ENCODE assay signal across 9 mouse cellular contexts in the genomic region with DNA sequence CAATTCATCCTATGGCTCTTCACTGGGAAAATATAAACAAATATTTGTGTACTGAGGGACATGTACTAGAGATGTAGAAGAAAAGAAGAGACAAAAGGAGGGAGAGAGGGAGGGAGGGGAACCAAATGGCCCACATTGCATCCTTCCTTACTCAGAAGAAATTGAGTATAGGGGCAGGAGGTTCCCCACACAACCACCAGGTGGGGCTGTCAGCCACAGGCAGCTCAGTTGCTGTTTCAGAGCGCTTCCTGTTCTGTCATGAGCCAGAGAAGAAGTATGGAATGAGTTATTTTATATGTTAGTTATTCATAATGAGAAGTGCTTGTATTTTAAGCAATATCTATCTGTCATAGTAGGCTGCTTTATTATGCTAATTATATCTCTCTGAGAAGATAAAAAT.
DNase-seq lines count a peak whose midpoint lies in the region; ATAC-seq and TF ChIP-seq lines count a peak whose summit lies in the region.
"Had no signal": no experiment of that assay in that cellular context is flagged by ENCODE, and none has a peak within 500 bp of the region (broad histone marks: within the 10 kb centered on the region; RNA-seq: fewer than 3 reads in every experiment).

No protein-coding gene starts in this region.

- H3K27me3 ChIP-seq in intestine, postnatal 0 days (replicated peaks; ENCODE audit: control insufficient read depth, insufficient read depth, low read length) = no peaks in the 10 kb centered on the region
- no peaks in the 10 kb centered on the region for H3K27me3 ChIP-seq in intestine, embryonic 16.5 days (replicated peaks; ENCODE audit: control insufficient read depth, insufficient read depth, low read length)
- no peaks in the 10 kb centered on the region for H3K27me3 ChIP-seq in forebrain, embryonic 13.5 days
- H3K27me3 ChIP-seq: embryonic facial prominence, embryonic 12.5 days had no signal

- no peak overlapping the region for H3K9ac ChIP-seq in intestine, postnatal 0 days (ENCODE audit: low read depth, low read length)
- H3K9ac ChIP-seq in intestine, embryonic 16.5 days (ENCODE audit: low read depth, low read length) = no peak overlapping the region
- no peak overlapping the region for H3K9ac ChIP-seq in forebrain, embryonic 13.5 days
- H3K9ac ChIP-seq: embryonic facial prominence, embryonic 12.5 days had no signal

- H3K27ac ChIP-seq in intestine, postnatal 0 days (ENCODE audit: low read depth, low read length) = no peak overlapping the region
- no peak overlapping the region for H3K27ac ChIP-seq in intestine, embryonic 16.5 days (ENCODE audit: low read length)
- H3K27ac ChIP-seq in forebrain, embryonic 13.5 days = no peak overlapping the region
- H3K27ac ChIP-seq: embryonic facial prominence, embryonic 12.5 days had no signal

- no peak overlapping the region for H3K4me2 ChIP-seq in intestine, postnatal 0 days (replicated peaks; ENCODE audit: low read depth)
- H3K4me2 ChIP-seq in intestine, embryonic 16.5 days (ENCODE audit: low read depth, low read length) = no peak overlapping the region
- no peak overlapping the region for H3K4me2 ChIP-seq in forebrain, embryonic 13.5 days
- H3K4me2 ChIP-seq: embryonic facial prominence, embryonic 12.5 days had no signal

- peak; percentile 79 for TF ChIP-seq CTCF in intestine, postnatal 0 days (IDR thresholded peaks at IDR 0.05; ENCODE audit: low read depth)

- no peak overlapping the region for H3K4me3 ChIP-seq in intestine, postnatal 0 days (ENCODE audit: low read depth, low read length)
- H3K4me3 ChIP-seq in intestine, embryonic 16.5 days (ENCODE audit: low read length) = no peak overlapping the region
- no peak overlapping the region for H3K4me3 ChIP-seq in forebrain, embryonic 13.5 days
- H3K4me3 ChIP-seq: embryonic facial prominence, embryonic 12.5 days had no signal

- no peaks in the 10 kb centered on the region for H3K9me3 ChIP-seq in intestine, postnatal 0 days (ENCODE audit: control insufficient read depth)
- 0 out of 2 replicates have a peak, but pooled peaks cover 2% of the 10 kb centered on the region for H3K9me3 ChIP-seq in intestine, embryonic 16.5 days (ENCODE audit: control insufficient read depth, low read length)
- H3K9me3 ChIP-seq in forebrain, embryonic 13.5 days (replicated peaks) = no peaks in the 10 kb centered on the region
- H3K9me3 ChIP-seq: embryonic facial prominence, embryonic 12.5 days had no signal

- 91% methylated on average over 1 of the region's 1 CpGs for WGBS in intestine, postnatal 0 days
- WGBS in intestine, embryonic 16.5 days = 83% methylated on average over 1 of the region's 1 CpGs
- WGBS in forebrain, embryonic 13.5 days = 96% methylated on average over 1 of the region's 1 CpGs

- DNase-seq in CD8-positive naive resting alpha-beta T cell, adult 2 months (ENCODE audit: low read depth in 2 of 2, low spot score in 2 of 2) = peak; percentile 24 to 47
- DNase-seq in ZHBTc4 (ENCODE audit: low read depth, low spot score) = peak; percentile 59
- DNase-seq in layer of hippocampus, adult 9-10 months (ENCODE audit: low spot score) = no peak

- H3K36me3 ChIP-seq in intestine, postnatal 0 days (ENCODE audit: control insufficient read depth, insufficient read depth) = no peaks in the 10 kb centered on the region
- no peaks in the 10 kb centered on the region for H3K36me3 ChIP-seq in intestine, embryonic 16.5 days (ENCODE audit: control insufficient read depth, insufficient read depth, low read length)
- H3K36me3 ChIP-seq in forebrain, embryonic 13.5 days (ENCODE audit: poor library complexity, severe bottlenecking) = no peaks in the 10 kb centered on the region
- H3K36me3 ChIP-seq: embryonic facial prominence, embryonic 12.5 days had no signal

- ATAC-seq in intestine, postnatal 0 days = no peak
- ATAC-seq in intestine, embryonic 16.5 days = no peak
- ATAC-seq in monocyte, adult 5-6 weeks (replicated peaks; ENCODE audit: insufficient number of reproducible peaks, low FRiP score, low TSS enrichment, poor library complexity, severe bottlenecking) = peak; percentile 84
- ATAC-seq in megakaryocyte-erythroid progenitor cell, adult 5-6 weeks (replicated peaks; ENCODE audit: low FRiP score, low TSS enrichment, poor library complexity, severe bottlenecking) = no peak
- no peak for ATAC-seq in forebrain, embryonic 13.5 days

- H3K4me1 ChIP-seq in intestine, postnatal 0 days (replicated peaks; ENCODE audit: control insufficient read depth, insufficient read depth, low read length) = no peaks in the 10 kb centered on the region
- H3K4me1 ChIP-seq in intestine, embryonic 16.5 days (ENCODE audit: control insufficient read depth, insufficient read depth, low read length) = no peaks in the 10 kb centered on the region
- H3K4me1 ChIP-seq in forebrain, embryonic 13.5 days = peaks cover 6% of the 10 kb centered on the region
